ENCODE assay signal across 18 mouse cellular contexts in genomic region chr2:4512607-4513006, GRCm38 (mm10).
DNase-seq lines count a peak whose midpoint lies in the region; ATAC-seq lines count a peak whose summit lies in the region.
"Had no signal": no experiment of that assay in that cellular context is flagged by ENCODE, and none has a peak within 500 bp of the region (broad histone marks: within the 10 kb centered on the region; RNA-seq: fewer than 3 reads in every experiment).

No protein-coding gene starts in this region.

- no peak for DNase-seq in heart, postnatal 10 days
- DNase-seq in kidney, adult 9 months, result peak; percentile 9
- no peak for DNase-seq in kidney, adult 11 months
- peak; percentile 41 for DNase-seq in retina, postnatal 1 day
- DNase-seq in retina, embryonic 14.5 days (ENCODE audit: low spot score), result no peak
- DNase-seq in yolk sac, embryonic 10.5 days (ENCODE audit: low spot score), result peak; percentile 21
- DNase-seq in limb, embryonic 10.5 days (ENCODE audit: low spot score), result no peak
- DNase-seq: adrenal gland, postnatal 25 days; embryo, embryonic 11 days; layer of hippocampus, adult 9-11 months; lung, postnatal 36 days; right cerebral cortex, postnatal 25 days; thymus, postnatal 14 days had no signal

- WGBS in heart, embryonic 13.5 days, result 49% methylated on average over 14 of the region's 14 CpGs
- 51% methylated on average over 14 of the region's 14 CpGs for WGBS in limb, embryonic 10.5 days

- no peaks in the 10 kb centered on the region for H3K9me3 ChIP-seq in heart, embryonic 13.5 days
- H3K9me3 ChIP-seq in limb, embryonic 10.5 days (replicated peaks), result no peaks in the 10 kb centered on the region
- H3K9me3 ChIP-seq: forebrain, embryonic 15.5 days; liver, embryonic 15.5 days; midbrain, embryonic 10.5 days; neural tube, embryonic 13.5 days had no signal

- no peak overlapping the region for H3K4me3 ChIP-seq in heart, embryonic 13.5 days
- H3K4me3 ChIP-seq in limb, embryonic 10.5 days, result no peak overlapping the region
- H3K4me3 ChIP-seq: forebrain, embryonic 15.5 days; liver, embryonic 15.5 days; midbrain, embryonic 10.5 days; neural tube, embryonic 13.5 days had no signal

- H3K9ac ChIP-seq in heart, embryonic 13.5 days, result no peak overlapping the region
- H3K9ac ChIP-seq: forebrain, embryonic 15.5 days; liver, embryonic 15.5 days; neural tube, embryonic 13.5 days had no signal

- H3K36me3 ChIP-seq in heart, embryonic 13.5 days, result no peaks in the 10 kb centered on the region
- peaks cover 58% of the 10 kb centered on the region for H3K36me3 ChIP-seq in limb, embryonic 10.5 days
- H3K36me3 ChIP-seq: liver, embryonic 15.5 days had no signal

- H3K4me1 ChIP-seq in heart, embryonic 13.5 days, result peaks cover 57% of the 10 kb centered on the region
- H3K4me1 ChIP-seq in limb, embryonic 10.5 days, result peaks cover 20% of the 10 kb centered on the region

- intact Hi-C loops in heart, postnatal 10 days (cut with DNase I), result no loop called here

- no peak overlapping the region for H3K27ac ChIP-seq in heart, embryonic 13.5 days (replicated peaks)
- no peak overlapping the region for H3K27ac ChIP-seq in limb, embryonic 10.5 days
- H3K27ac ChIP-seq: forebrain, embryonic 15.5 days; liver, embryonic 15.5 days; midbrain, embryonic 10.5 days; neural tube, embryonic 13.5 days had no signal

- no peak for ATAC-seq in heart, embryonic 13.5 days (ENCODE audit: extremely low read depth, insufficient number of reproducible peaks, low FRiP score, low TSS enrichment)
- ATAC-seq: forebrain, embryonic 15.5 days had no signal

- H3K27me3 ChIP-seq in heart, embryonic 13.5 days (replicated peaks), result no peaks in the 10 kb centered on the region
- H3K27me3 ChIP-seq in limb, embryonic 10.5 days (ENCODE audit: low read depth, poor library complexity, severe bottlenecking), result no peaks in the 10 kb centered on the region
- H3K27me3 ChIP-seq: forebrain, embryonic 15.5 days; liver, embryonic 15.5 days; neural tube, embryonic 13.5 days had no signal

- H3K4me2 ChIP-seq in heart, embryonic 13.5 days, result peak overlapping the region; percentile 11; the same call in 1 of the 2 replicates
- H3K4me2 ChIP-seq: forebrain, embryonic 15.5 days; liver, embryonic 15.5 days; neural tube, embryonic 13.5 days had no signal

Comparison
In these comparisons a context has a peak if more than half of its experiments do, and no peak if none do; other contexts are left out.
1. DNase-seq: peak in kidney, adult 9 months (single experiment), retina, postnatal 1 day (single experiment) and yolk sac, embryonic 10.5 days (single experiment); none in heart, postnatal 10 days (0 of 2), kidney, adult 11 months (single experiment), retina, embryonic 14.5 days (single experiment) and limb, embryonic 10.5 days (single experiment).